Mouse (Mus musculus) heart, adult 2 months (tissue): ENCODE results near the gene Gprin3.

Experiments used
- CTCF ChIP-seq: fragments of 200-600 bp; IDR thresholded peaks from 2 replicates; pipeline ENCODE4 v1.8.1; 2022; ENCODE audit warnings: antibody characterized with exemption, mild to moderate bottlenecking, moderate library complexity
- EP300 ChIP-seq: fragments of 200-500 bp; IDR thresholded peaks from 2 replicates; pipeline ENCODE4 v1.6.1; 2011; ENCODE audit warnings: low read depth, low read length, control low read depth; ENCODE audit not compliant: insufficient read depth
- POLR2A ChIP-seq: fragments of 200-500 bp; IDR thresholded peaks from 2 replicates; pipeline ENCODE4 v1.6.1; 2011; ENCODE audit warnings: mild to moderate bottlenecking, low read depth, low read length, control low read depth; ENCODE audit not compliant: insufficient read depth

DNA sequence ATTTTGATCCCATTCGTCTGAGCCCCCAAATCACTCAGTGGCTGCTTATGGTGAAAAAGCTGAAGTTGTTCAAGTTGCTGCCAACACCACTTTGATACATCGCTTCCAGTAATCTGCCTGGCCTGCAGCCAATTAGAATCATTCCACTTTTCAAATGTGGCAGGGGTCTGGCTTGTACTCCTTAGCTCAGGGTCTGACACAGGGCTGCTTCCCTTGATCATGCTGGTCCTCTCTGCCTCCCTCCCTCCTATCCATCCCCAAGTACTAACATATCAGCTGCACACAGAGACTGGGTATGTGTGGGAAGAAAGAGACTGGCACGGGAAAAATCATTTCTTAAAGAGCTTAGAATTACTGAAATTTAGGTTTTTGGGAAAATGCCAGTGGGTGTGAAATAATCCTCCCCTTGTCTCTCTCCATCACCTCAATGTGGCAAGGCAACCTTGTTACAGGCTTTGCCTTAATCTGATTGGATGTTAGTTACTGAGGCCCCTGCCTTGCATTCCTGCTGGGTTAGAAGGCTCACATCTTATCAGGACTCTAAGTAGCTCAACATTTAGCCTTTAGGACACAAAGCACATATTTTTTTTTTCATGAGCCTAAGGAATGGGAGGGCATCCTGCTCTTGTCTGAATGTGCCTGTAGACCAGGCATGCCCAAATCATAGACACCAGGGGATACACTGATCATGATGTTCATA, 16.9 kb downstream of the Gprin3 start:
- TF ChIP-seq EP300 (no peak), POLR2A (no peak), CTCF (no peak)
